Mouse (Mus musculus): Measurements from ENCODE around the gene Il11ra1.
A peak's percentile ranks its signal among the peaks of the same experiment; 100 is the strongest.

The Il11ra1 gene

GRCm38 (mm10) chr4:41708192-41708745 lies 8.5 kb downstream of the Il11ra1 start:
- DNase-seq (ENCODE audit: low spot score): no peak

GRCm38 (mm10) chr4:41710229-41710628 lies 10.4 kb downstream of the Il11ra1 start:
- no peak for DNase-seq (ENCODE audit: low spot score)

DNA sequence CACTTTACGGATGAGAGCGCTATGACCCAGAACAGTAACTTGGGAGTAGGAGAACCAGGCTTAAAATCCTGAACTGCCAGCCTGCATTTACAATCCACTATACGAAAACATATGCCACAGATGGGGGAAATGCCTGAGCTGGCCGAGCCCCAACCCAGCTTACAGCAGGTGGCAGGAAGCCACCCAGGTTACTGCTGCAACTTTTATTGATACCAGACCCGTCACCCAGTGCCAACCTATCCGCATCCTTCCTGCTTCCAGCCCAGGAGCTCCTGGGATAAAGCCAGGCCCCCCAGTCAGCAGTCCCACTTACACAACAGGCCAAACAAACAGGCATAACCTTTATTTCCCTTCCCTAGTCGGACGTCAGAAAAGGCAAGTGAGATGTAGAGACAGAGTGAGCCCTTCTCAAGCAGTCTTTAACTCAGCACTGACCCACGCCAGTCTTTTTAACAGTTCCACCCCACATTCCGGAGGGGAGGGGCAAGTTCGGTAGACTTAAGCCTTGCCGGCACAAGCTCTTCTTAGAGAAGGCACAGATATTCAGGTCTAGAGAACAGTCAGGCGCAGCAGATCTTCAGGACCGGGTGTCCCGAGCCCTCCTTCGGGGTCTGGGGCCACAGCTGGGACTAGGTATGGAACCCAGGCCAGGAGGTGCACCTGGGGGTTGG lies 12.1 kb downstream of the Il11ra1 start:
- DNase-seq (ENCODE audit: low spot score): no peak

DNA sequence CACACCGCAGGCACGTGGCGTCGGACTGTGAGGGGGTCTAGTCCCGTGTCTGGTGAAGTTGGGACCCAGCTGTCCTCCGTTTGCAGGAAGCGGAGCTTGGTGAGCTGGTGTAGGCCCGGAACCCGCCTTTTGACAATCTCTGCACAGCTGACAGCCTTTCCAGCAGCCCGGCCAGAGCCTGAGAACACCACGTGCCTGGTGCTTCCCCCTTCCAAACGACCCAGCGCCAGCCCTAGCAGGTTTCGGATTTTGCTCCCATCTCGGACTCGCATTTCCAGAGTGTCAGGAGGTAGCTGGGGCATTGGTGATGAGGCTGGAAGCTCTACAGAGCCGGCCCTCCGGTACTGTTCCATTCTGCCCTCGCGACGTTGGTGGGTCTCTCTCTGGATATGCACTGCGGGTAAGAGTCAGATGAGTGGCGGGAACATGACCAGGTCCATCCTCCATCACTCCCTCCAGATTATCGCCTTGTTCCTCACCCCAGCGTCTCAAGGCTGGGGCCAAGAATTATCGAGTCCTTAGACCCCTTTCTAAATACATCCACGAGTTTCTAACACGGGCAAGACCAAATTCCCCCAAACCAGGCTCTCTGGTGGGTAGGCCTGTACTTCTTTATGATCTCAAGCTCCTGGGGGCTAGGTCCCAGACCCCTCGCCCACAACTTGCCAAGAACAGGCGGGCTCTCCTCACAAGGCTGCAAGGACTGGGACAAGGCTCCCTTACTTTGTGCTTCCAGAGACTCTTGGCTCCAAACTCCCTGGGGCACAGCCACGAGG lies 12.8 kb downstream of the Il11ra1 start:
- no peak for DNase-seq (ENCODE audit: low spot score)

- peak; percentile 57 for DNase-seq (ENCODE audit: low spot score)
These were observed 13.6 kb downstream of the Il11ra1 start, which contains the start of gene Rpp25l for GRCm38 (mm10) chr4:41713197-41714067. TSS of gene Rpp25l (minus strand) at chr4:41713534.

- no peak for DNase-seq (ENCODE audit: low spot score)
These were observed 14.5 kb downstream of the Il11ra1 start for GRCm38 (mm10) chr4:41714276-41714675.

GRCm38 (mm10) chr4:41715082-41715481 lies 15.3 kb downstream of the Il11ra1 start:
- DNase-seq (ENCODE audit: low spot score): no peak

GRCm38 (mm10) chr4:41715596-41715995 lies 15.8 kb downstream of the Il11ra1 start:
- DNase-seq (ENCODE audit: low spot score): no peak

DNA sequence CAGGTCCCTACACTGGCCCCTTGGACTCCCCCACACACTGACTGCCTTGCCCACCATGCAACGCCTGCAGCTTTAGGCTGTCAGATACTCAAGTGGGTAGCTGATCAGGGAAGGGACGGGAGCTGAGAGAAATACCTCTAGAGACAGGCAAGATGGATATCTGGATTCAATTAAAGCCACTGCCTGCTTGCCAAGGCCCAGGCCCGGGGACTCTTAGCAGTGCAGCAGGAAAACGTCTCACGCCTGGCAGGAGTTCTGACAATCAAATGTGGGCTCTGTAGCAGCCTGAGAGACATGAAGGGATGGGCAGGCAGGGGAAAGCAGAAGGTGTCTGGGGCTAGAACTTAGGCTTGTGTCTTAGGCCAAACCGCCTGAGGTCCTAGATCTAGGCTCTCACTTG lies 17.0 kb downstream of the Il11ra1 start:
- DNase-seq (ENCODE audit: low spot score): no peak

- DNase-seq (ENCODE audit: low spot score): peak; percentile 88
These were observed 23.1 kb downstream of the Il11ra1 start, which contains the start of gene Dctn3 for GRCm38 (mm10) chr4:41722918-41723351. TSS of gene Dctn3 (minus strand) at chr4:41723170.

GRCm38 (mm10) chr4:41726826-41727621 lies 27.2 kb downstream of the Il11ra1 start:
- DNase-seq (ENCODE audit: low spot score): no peak

GRCm38 (mm10) chr4:41731052-41731765 lies 31.4 kb downstream of the Il11ra1 start, which contains the start of gene Arid3c:
TSS of gene Arid3c (minus strand) at chr4:41731142.
- no peak for DNase-seq (ENCODE audit: low spot score)

- no peak for DNase-seq (ENCODE audit: low spot score)
These were observed 37.9 kb downstream of the Il11ra1 start for GRCm38 (mm10) chr4:41737602-41738255.

- no peak for DNase-seq (ENCODE audit: low spot score)
These were observed 38.4 kb downstream of the Il11ra1 start for GRCm38 (mm10) chr4:41738256-41738603.

DNA sequence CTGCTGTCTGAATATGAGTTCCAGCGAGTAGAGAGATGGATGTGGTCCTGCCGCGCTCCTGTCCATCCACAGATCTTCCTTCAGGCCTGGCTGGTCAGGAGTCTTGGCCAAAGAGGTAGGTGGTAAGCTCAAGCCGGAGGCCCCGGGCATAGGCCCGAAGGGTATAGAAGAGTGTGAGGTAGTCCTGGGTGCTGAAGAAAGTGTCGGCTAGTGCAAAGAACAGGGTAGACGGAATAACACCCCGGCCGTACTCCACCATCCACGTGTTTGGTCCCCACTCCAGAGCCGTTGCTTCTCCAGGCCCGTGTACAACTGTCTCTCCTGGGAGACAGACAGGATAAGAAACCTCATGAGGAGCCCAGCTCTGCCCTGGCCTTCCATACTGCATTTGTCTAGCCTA lies 39.5 kb downstream of the Il11ra1 start:
- no peak for DNase-seq (ENCODE audit: low spot score)

DNA sequence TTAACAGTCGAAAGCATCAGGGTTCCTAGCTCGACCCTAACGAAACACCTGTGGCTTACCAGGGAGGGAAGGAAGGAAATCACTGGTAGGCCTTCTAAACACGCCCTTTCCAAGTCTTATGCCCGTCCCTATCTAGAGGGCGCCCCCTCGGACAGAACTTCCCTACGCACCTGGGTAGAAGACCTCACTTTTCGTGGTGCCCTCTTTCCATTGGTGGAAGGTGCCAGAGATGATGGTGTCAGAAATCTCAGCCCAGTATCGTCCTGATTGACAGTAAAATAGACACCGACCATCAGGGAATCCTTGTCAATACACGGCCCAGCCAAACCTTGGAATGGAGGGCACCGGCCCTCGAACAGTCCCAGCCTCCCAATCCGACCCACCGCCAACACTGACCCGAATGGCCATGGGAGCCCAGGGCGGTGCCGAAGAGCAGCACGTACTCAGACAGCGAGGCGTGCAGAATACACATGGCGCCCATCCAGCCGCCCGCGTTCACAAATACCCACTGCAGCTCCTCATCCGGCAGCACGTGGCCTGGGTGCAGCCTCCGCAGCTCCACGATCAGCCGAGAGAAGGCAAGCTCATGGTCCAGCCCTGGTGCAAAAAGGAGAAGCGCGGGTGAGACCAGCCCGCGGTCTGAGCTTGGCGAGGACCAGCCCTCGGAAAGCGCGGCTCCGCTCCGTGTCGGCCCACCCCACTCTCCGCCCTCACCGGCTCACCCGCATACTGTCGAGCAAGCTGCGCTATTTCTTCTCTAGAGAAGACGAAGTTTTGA lies 40.8 kb downstream of the Il11ra1 start:
- DNase-seq (ENCODE audit: low spot score): peak; percentile 42

- DNase-seq (ENCODE audit: low spot score): peak; percentile 90
These were observed 41.4 kb downstream of the Il11ra1 start for GRCm38 (mm10) chr4:41741158-41741560.

DNA sequence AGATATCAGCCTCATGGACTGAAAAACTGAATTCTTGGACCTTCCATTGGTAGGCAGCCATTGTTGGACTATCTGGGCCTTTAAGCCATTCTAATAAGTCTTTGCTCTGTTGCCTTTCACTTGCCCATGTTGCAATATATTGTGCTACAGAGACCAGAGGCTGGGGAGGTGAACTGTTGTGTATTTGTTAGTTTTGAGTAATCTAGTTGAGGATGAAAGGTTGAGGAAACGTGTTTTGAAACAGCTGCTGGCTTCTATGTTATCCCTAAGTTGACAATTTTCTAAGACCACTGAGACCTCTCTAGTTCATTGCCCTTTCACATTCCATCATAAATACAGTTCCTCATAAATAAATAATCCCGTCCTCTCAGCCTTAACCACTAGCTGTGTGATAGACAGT lies 44.3 kb downstream of the Il11ra1 start:
- no peak for DNase-seq (ENCODE audit: low spot score)

GRCm38 (mm10) chr4:41745021-41745420 lies 45.2 kb downstream of the Il11ra1 start:
- no peak for DNase-seq (ENCODE audit: low spot score)
